Mouse (Mus musculus) heart, embryonic 14.5 days (tissue): ENCODE data around the gene Ggt1. TPM values are rescaled to one million over a fixed set of nuclear protein-coding genes. Genes with fewer than 3 reads are reported as not detected.

Experiments used
- ATAC-seq: fragments of 200-750 bp; cut with Nextera tagmentation; 2 replicates; pipeline ENCODE4 v1.8.0; 2017; ENCODE audit warnings: low read depth, moderate TSS enrichment; ENCODE audit not compliant: insufficient number of reproducible peaks, insufficient read depth, low FRiP score
- H3K27ac ChIP-seq, 2 experiments: fragments of 200-500 bp in 1 of 2; fragments of 300-500 bp in 1 of 2; sonication (generic) in 1 of 2; replicated peaks in 1 of 2; 2 replicates each; pipeline ENCODE4 v1.5.1; 2012 to 2014; ENCODE audit warnings: low read depth in 2 of 2, low read length in 2 of 2, control low read depth in 1 of 2, mild to moderate bottlenecking in 1 of 2, mixed read lengths in 1 of 2; ENCODE audit not compliant: control insufficient read depth in 1 of 2, insufficient read depth in 1 of 2
- H3K27me3 ChIP-seq: fragments of 300-500 bp; sonication (generic); 2 replicates; pipeline ENCODE4 v1.6.1; 2014; ENCODE audit warnings: mild to moderate bottlenecking, low read length, control low read depth; ENCODE audit not compliant: control insufficient read depth, insufficient read depth
- H3K36me3 ChIP-seq: fragments of 300-500 bp; sonication (generic); 2 replicates; pipeline ENCODE4 v1.6.1; 2014; ENCODE audit warnings: mild to moderate bottlenecking, control low read depth, low read length, mixed read lengths; ENCODE audit not compliant: control insufficient read depth, insufficient read depth
- H3K4me1 ChIP-seq, 2 experiments: fragments of 200-500 bp in 1 of 2; fragments of 300-500 bp in 1 of 2; sonication (generic) in 1 of 2; 2 replicates each; pipeline ENCODE4 v1.6.1; 2012 to 2014; ENCODE audit warnings: low read length in 2 of 2, control low read depth in 1 of 2, mixed read lengths in 1 of 2; ENCODE audit not compliant: control insufficient read depth in 2 of 2, insufficient read depth in 2 of 2
- H3K4me2 ChIP-seq: fragments of 300-500 bp; sonication (generic); 2 replicates; pipeline ENCODE4 v1.6.1; 2014; ENCODE audit warnings: mild to moderate bottlenecking, low read length
- H3K4me3 ChIP-seq, 2 experiments: fragments of 200-500 bp in 1 of 2; fragments of 300-500 bp in 1 of 2; sonication (generic) in 1 of 2; 2 replicates each; pipeline ENCODE4 v1.5.1; 2012 to 2014; ENCODE audit warnings: low read length in 2 of 2, mild to moderate bottlenecking in 2 of 2, control low read depth in 1 of 2, low read depth in 1 of 2, moderate library complexity in 1 of 2; ENCODE audit not compliant: control insufficient read depth in 1 of 2, insufficient read depth in 1 of 2
- H3K9ac ChIP-seq: fragments of 300-500 bp; sonication (generic); 2 replicates; pipeline ENCODE4 v1.6.1; 2014; ENCODE audit warnings: mild to moderate bottlenecking, low read length
- H3K9me3 ChIP-seq: fragments of 300-500 bp; sonication (generic); 2 replicates; pipeline ENCODE4 v1.6.1; 2016; ENCODE audit warnings: low read length, control low read depth; ENCODE audit not compliant: control insufficient read depth
- WGBS: fragments of 180-500 bp; shearing (Covaris S2); extraction: QIAGEN DNeasy Blood & Tissue Kit; methylation state at CpG from one replicate; pipeline ENCODE4 v1.1.7; 2014; 5-methylcytosine and 5-hydroxymethylcytosine counted together
- polyA plus RNA-seq: library from polyadenylated mRNA; unstranded; fragments of >200 nt; fragmentation: Nextera tagmentation; extraction: Ambion mirVana; gene quantifications from 2 replicates; pipeline ENCODE4 v1.2.1, GENCODE M21; 2014

Gene Ggt1
- polyA plus RNA-seq, 1 experiment from 2014 or later: 0.69 TPM

DNA sequence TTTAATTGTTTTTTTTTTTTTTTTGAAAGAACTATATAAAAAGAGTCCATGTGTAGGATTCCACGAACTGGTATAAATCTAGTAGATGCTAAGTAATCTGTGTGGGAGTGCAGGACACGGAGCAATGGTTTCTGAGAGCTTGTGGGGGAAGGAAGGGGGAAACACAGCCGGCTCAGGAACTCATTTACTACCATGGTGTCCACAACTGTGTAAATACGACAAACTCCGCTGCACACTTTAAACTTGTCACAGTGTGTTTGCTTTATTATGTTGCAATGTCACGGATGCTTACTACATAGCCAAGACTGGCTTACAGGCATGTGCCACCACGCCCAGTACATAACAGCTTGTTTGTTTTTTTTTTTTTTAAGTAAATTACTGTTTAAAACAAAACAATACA lies 11.5 kb upstream of the Ggt1 start:
- Histone ChIP-seq H3K4me3 (no peak overlapping the region), H3K4me1 (peaks cover 2 to 5% of the 10 kb centered on the region in 2 experiments; a peak in 1 of 4 replicates), H3K36me3 (no peaks in the 10 kb centered on the region), H3K27me3 (no peaks in the 10 kb centered on the region), H3K9me3 (peaks cover 6% of the 10 kb centered on the region; the same call in 1 of the 2 replicates), H3K27ac (no peak overlapping the region), H3K9ac (no peak overlapping the region), H3K4me2 (no peak overlapping the region)
- no peak for ATAC-seq
- WGBS: 79% methylated on average over 7 of the region's 7 CpGs

GRCm38 (mm10) chr10:75551175-75551574 lies 10.2 kb upstream of the Ggt1 start:
- H3K36me3 ChIP-seq: no peaks in the 10 kb centered on the region
- H3K9ac ChIP-seq: no peak overlapping the region
- no peak overlapping the region for H3K27ac ChIP-seq
- no peak for ATAC-seq
- no peak overlapping the region for H3K4me2 ChIP-seq
- WGBS: 44% methylated on average over 12 of the region's 12 CpGs
- peaks cover 7 to 14% of the 10 kb centered on the region in 2 experiments; a peak in 3 of 4 replicates for H3K4me1 ChIP-seq
- H3K9me3 ChIP-seq: no peaks in the 10 kb centered on the region
- no peaks in the 10 kb centered on the region for H3K27me3 ChIP-seq
- no peak overlapping the region for H3K4me3 ChIP-seq

DNA sequence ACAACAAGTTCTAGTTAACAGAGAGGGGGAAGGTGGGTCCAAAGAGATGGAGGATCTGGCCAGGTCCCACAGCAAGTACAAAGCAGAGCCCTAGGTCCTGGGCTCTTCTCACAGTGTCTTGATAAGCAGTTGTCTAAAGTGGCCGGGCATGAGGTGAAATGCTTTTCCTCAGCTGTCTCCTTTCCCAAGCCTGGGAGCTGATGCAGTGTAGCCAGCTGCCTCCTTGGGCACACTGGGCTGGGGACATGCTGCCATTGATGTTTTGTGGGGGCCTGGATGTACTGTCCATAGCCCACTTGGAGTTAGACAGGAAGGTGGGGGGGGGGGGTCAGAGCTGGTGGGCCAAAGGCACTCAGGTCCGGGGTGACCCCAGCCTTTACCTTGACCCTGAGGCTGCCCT lies 9.3 kb upstream of the Ggt1 start:
- no peak overlapping the region for H3K9ac ChIP-seq
- no peak overlapping the region for H3K4me2 ChIP-seq
- WGBS: 34% methylated on average over 2 of the region's 2 CpGs
- H3K27ac ChIP-seq: no peak overlapping the region
- no peak overlapping the region for H3K4me3 ChIP-seq
- H3K4me1 ChIP-seq: peaks cover 14 to 23% of the 10 kb centered on the region in 2 experiments
- ATAC-seq: no peak
- H3K9me3 ChIP-seq: no peaks in the 10 kb centered on the region
- no peaks in the 10 kb centered on the region for H3K36me3 ChIP-seq
- no peaks in the 10 kb centered on the region for H3K27me3 ChIP-seq

- ATAC-seq: no peak
- no peak overlapping the region for H3K9ac ChIP-seq
- peaks cover 13 to 24% of the 10 kb centered on the region in 2 experiments for H3K4me1 ChIP-seq
- no peaks in the 10 kb centered on the region for H3K9me3 ChIP-seq
- H3K27me3 ChIP-seq: no peaks in the 10 kb centered on the region
- no peak overlapping the region for H3K4me2 ChIP-seq
- 77% methylated on average over 13 of the region's 13 CpGs for WGBS
- H3K36me3 ChIP-seq: no peaks in the 10 kb centered on the region
- no peak overlapping the region for H3K4me3 ChIP-seq
- H3K27ac ChIP-seq: no peak overlapping the region
Measured at GRCm38 (mm10) chr10:75552701-75553450, 8.5 kb upstream of the Ggt1 start.

DNA sequence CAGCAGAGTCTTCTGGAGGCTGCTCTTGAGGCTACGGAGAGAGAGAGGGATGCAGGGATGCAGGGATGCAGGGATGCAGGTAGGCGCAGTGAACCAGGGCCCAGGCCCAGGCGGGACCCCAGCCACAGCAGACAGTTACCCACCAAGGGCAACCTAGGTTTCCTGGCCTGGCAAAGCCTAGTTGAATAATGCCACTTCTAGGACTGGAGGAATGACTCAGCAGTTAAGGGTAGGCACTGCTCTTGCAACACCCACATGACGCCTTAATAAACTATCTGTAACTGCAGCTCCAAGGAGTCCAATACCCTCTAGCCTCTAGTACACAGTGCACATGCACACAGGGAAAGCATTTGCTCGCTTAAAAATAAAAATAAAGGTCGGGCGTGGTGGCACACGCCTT lies 7.3 kb upstream of the Ggt1 start:
- ATAC-seq: no peak
- WGBS: 85% methylated on average over 8 of the region's 8 CpGs
- Histone ChIP-seq H3K4me3 (no peak overlapping the region), H3K9me3 (no peaks in the 10 kb centered on the region), H3K9ac (no peak overlapping the region), H3K4me2 (no peak overlapping the region), H3K36me3 (no peaks in the 10 kb centered on the region), H3K27me3 (peaks cover 3% of the 10 kb centered on the region), H3K4me1 (peaks cover 12 to 22% of the 10 kb centered on the region in 2 experiments), H3K27ac (no peak overlapping the region)

- no peak overlapping the region for H3K4me2 ChIP-seq
- 60% methylated on average over 6 of the region's 6 CpGs for WGBS
- H3K9ac ChIP-seq: no peak overlapping the region
- H3K9me3 ChIP-seq: no peaks in the 10 kb centered on the region
- no peaks in the 10 kb centered on the region for H3K36me3 ChIP-seq
- 0 out of 4 replicates have a peak overlapping the region, but pooled peaks of 1 of the 2 experiments have one; percentile 37 for H3K27ac ChIP-seq
- ATAC-seq: no peak
- H3K27me3 ChIP-seq: peaks cover 16% of the 10 kb centered on the region
- H3K4me1 ChIP-seq: peaks cover 15 to 33% of the 10 kb centered on the region in 2 experiments
- H3K4me3 ChIP-seq: no peak overlapping the region
Measured at GRCm38 (mm10) chr10:75555557-75555956, 5.8 kb upstream of the Ggt1 start.

- peaks cover 21% of the 10 kb centered on the region for H3K27me3 ChIP-seq
- no peaks in the 10 kb centered on the region for H3K9me3 ChIP-seq
- H3K27ac ChIP-seq: 0 out of 4 replicates have a peak overlapping the region, but pooled peaks of 1 of the 2 experiments have one; percentile 37
- peak overlapping the region; percentile 7; the same call in 1 of the 2 replicates for H3K4me2 ChIP-seq
- 0 out of 2 replicates have a peak overlapping the region, but pooled peaks have one; percentile 34 for H3K9ac ChIP-seq
- no peak overlapping the region for H3K4me3 ChIP-seq
- peaks cover 15 to 34% of the 10 kb centered on the region in 2 experiments for H3K4me1 ChIP-seq
- 35% methylated on average over 9 of the region's 9 CpGs for WGBS
- peak; percentile 29 for ATAC-seq
- H3K36me3 ChIP-seq: no peaks in the 10 kb centered on the region
Measured at GRCm38 (mm10) chr10:75556026-75556425, 5.4 kb upstream of the Ggt1 start.
